Mouse (Mus musculus): ENCODE results near the gene Mcub. TPM values are rescaled to one million over a fixed set of nuclear protein-coding genes. Genes with fewer than 3 reads are reported as not detected.

Mcub gene
- total RNA-seq, 1 experiment: 0.54 TPM

DNA sequence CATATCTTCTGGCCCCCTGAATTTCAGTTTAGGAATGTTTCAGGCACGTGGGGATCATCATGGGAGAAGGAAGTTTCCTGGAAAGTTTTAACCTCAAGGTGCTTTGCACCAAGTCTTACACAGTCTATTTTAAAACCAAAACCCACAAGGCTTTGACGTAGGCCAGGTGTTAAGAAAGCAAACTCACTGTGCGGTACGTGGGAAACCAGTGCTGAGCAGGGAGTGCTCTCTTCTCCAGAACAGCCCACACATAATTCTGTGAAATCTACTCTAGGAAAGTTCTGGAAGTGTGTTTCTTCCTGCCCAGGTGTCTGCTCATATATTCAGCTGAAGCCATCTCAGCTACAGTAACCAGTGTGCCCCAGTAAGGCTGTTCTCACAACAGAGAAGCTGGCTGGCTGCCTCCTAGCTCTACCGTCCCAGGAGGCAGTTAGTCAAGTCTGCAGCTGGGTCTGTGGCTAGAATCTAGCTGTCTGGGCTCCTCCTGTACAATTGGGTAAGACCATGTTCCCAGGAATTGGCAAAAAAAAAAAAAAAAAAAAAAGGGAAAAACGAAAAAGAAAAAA is 39.7 kb downstream of the Mcub start:
- Histone ChIP-seq H3K9me3 (ENCODE audit: control insufficient read depth, insufficient read depth, low read depth, low read length) (no peaks in the 10 kb centered on the region), H3K36me3 (ENCODE audit: control insufficient read depth, insufficient read depth, low read length, poor library complexity, severe bottlenecking) (no peaks in the 10 kb centered on the region), H3K9ac (ENCODE audit: insufficient read depth, low read depth, low read length, poor library complexity, severe bottlenecking) (no peak overlapping the region), H3K4me1 (ENCODE audit: control insufficient read depth in 2 of 2, insufficient read depth in 2 of 2, low read length in 2 of 2, poor library complexity in 1 of 2) (no peaks in the 10 kb centered on the region), H3K4me3 (ENCODE audit: insufficient read depth in 1 of 2, low read depth in 1 of 2, low read length in 2 of 2, poor library complexity in 1 of 2, severe bottlenecking in 1 of 2) (no peak overlapping the region), H3K27ac (ENCODE audit: insufficient read depth, low read depth, low read length, poor library complexity, severe bottlenecking) (no peak overlapping the region)
- TF ChIP-seq CHD2 (IDR thresholded peaks at IDR 0.05; ENCODE audit: low read depth, low read length): no peak
- TF ChIP-seq ZC3H11A (IDR thresholded peaks at IDR 0.05; ENCODE audit: borderline replicate concordance, low read depth, low read length): no peak
- TF ChIP-seq ZNF384 (IDR thresholded peaks at IDR 0.05; ENCODE audit: low read depth, low read length): no peak
- no peak for TF ChIP-seq MAFK (IDR thresholded peaks at IDR 0.05; ENCODE audit: insufficient read depth, low read depth, low read length)
- TF ChIP-seq HCFC1 (IDR thresholded peaks at IDR 0.05; ENCODE audit: borderline replicate concordance, insufficient read depth, low read length): no peak
- in situ Hi-C loops (cut with MboI; ENCODE audit: low sequenced_read_pairs in 2 of 2, unreplicated experiment in 2 of 2): no loop called here
- no peak for DNase-seq (ENCODE audit: low read depth, low spot score)

DNA sequence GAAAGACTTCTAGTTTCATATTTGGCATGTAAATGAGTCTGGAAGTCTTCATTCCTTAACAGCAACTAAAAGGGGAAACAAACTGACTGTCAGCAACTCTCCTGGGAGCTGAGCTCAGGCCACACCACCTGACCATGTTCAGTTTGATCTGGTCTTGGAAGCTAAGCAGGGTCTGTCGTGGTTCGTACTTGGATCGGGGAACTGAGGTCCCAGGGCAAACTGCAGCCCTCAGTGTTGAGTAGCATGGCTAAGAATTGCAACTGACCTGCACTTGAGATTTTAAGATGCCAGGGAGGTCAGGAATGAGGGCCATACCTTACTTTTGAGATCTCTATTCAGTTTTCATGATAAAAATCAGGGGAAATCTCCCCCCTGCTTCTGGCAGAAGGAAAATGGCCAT is 44.1 kb downstream of the Mcub start:
- no peaks in the 10 kb centered on the region for H3K4me1 ChIP-seq (ENCODE audit: control insufficient read depth in 2 of 2, insufficient read depth in 2 of 2, low read length in 2 of 2, poor library complexity in 1 of 2)
- no peak for DNase-seq (ENCODE audit: low read depth, low spot score)
- in situ Hi-C loops (cut with MboI; ENCODE audit: low sequenced_read_pairs in 2 of 2, unreplicated experiment in 2 of 2): no loop called here

DNA sequence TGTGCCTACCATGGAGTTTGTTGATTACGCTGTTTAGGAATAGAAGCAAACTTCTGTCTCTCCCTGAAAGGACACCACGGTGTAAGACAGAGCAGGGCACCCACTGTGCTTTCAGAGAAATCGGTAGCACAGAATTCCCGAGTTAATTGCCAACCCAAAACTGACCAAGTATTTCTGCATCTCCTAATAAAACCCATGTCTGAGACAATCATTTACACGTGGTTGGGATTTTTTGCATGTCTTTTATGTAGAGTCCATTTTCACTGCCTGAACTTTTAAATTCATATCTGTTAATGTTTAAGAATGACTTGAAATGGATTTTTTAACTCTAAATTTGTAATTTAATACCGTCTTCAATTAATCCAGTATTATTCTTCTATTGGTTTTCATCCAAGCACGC is 46.4 kb downstream of the Mcub start:
- Histone ChIP-seq H3K36me3 (ENCODE audit: control insufficient read depth, insufficient read depth, low read length, poor library complexity, severe bottlenecking) (no peaks in the 10 kb centered on the region), H3K4me1 (ENCODE audit: control insufficient read depth in 2 of 2, insufficient read depth in 2 of 2, low read length in 2 of 2, poor library complexity in 1 of 2) (no peaks in the 10 kb centered on the region), H3K4me3 (ENCODE audit: insufficient read depth in 1 of 2, low read depth in 1 of 2, low read length in 2 of 2, poor library complexity in 1 of 2, severe bottlenecking in 1 of 2) (no peak overlapping the region), H3K27ac (ENCODE audit: insufficient read depth, low read depth, low read length, poor library complexity, severe bottlenecking) (no peak overlapping the region), H3K9ac (ENCODE audit: insufficient read depth, low read depth, low read length, poor library complexity, severe bottlenecking) (no peak overlapping the region), H3K9me3 (ENCODE audit: control insufficient read depth, insufficient read depth, low read depth, low read length) (no peaks in the 10 kb centered on the region)
- no peak for DNase-seq (ENCODE audit: low read depth, low spot score)
- TF ChIP-seq ZNF384 (IDR thresholded peaks at IDR 0.05; ENCODE audit: low read depth, low read length) (no peak), HCFC1 (IDR thresholded peaks at IDR 0.05; ENCODE audit: borderline replicate concordance, insufficient read depth, low read length) (no peak), MAFK (IDR thresholded peaks at IDR 0.05; ENCODE audit: insufficient read depth, low read depth, low read length) (no peak), CHD2 (IDR thresholded peaks at IDR 0.05; ENCODE audit: low read depth, low read length) (no peak), ZC3H11A (IDR thresholded peaks at IDR 0.05; ENCODE audit: borderline replicate concordance, low read depth, low read length) (no peak)
- in situ Hi-C loops (cut with MboI; ENCODE audit: low sequenced_read_pairs in 2 of 2, unreplicated experiment in 2 of 2): no loop called here

More for the DNA sequence above, 44.1 kb downstream of the Mcub start:
- H3K9me3 ChIP-seq (ENCODE audit: control insufficient read depth, insufficient read depth, low read depth, low read length): no peaks in the 10 kb centered on the region
- H3K27ac ChIP-seq (ENCODE audit: insufficient read depth, low read depth, low read length, poor library complexity, severe bottlenecking): no peak overlapping the region
- H3K36me3 ChIP-seq (ENCODE audit: control insufficient read depth, insufficient read depth, low read length, poor library complexity, severe bottlenecking): no peaks in the 10 kb centered on the region
- no peak overlapping the region for H3K4me3 ChIP-seq (ENCODE audit: insufficient read depth in 1 of 2, low read depth in 1 of 2, low read length in 2 of 2, poor library complexity in 1 of 2, severe bottlenecking in 1 of 2)
- no peak overlapping the region for H3K9ac ChIP-seq (ENCODE audit: insufficient read depth, low read depth, low read length, poor library complexity, severe bottlenecking)
- TF ChIP-seq ZNF384 (IDR thresholded peaks at IDR 0.05; ENCODE audit: low read depth, low read length) (no peak), HCFC1 (IDR thresholded peaks at IDR 0.05; ENCODE audit: borderline replicate concordance, insufficient read depth, low read length) (no peak)

DNA sequence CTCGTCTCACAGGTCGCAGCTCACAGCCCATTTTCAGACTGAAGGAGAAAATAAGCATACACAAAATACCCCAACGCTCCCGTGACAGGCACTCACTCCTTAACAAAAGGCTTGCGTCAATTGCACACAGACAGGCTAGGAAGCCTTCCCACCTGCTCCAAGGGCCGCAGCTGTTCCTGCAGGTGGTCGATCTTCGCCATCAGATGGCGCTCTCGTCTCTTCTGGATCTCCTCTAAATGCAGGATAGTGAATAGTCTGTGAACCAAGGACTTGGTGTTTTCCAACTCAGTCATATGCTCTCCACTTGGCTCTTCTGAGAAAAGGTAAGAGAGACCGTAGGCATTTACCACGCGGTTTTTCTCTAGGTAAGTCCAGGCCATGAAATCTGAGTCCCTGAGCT is 51.6 kb downstream of the Mcub start:
- in situ Hi-C loops (cut with MboI; ENCODE audit: low sequenced_read_pairs in 2 of 2, unreplicated experiment in 2 of 2): no loop called here
- H3K4me1 ChIP-seq (ENCODE audit: control insufficient read depth in 2 of 2, insufficient read depth in 2 of 2, low read length in 2 of 2, poor library complexity in 1 of 2): peaks cover 0 to 4% of the 10 kb centered on the region in 2 experiments; a peak in 1 of 4 replicates
- H3K9ac ChIP-seq (ENCODE audit: insufficient read depth, low read depth, low read length, poor library complexity, severe bottlenecking): no peak overlapping the region
- no peak overlapping the region for H3K4me3 ChIP-seq (ENCODE audit: insufficient read depth in 1 of 2, low read depth in 1 of 2, low read length in 2 of 2, poor library complexity in 1 of 2, severe bottlenecking in 1 of 2)
- H3K9me3 ChIP-seq (ENCODE audit: control insufficient read depth, insufficient read depth, low read depth, low read length): no peaks in the 10 kb centered on the region
- H3K27ac ChIP-seq (ENCODE audit: insufficient read depth, low read depth, low read length, poor library complexity, severe bottlenecking): no peak overlapping the region
- TF ChIP-seq CHD2 (IDR thresholded peaks at IDR 0.05; ENCODE audit: low read depth, low read length): no peak
- no peaks in the 10 kb centered on the region; the same call in 1 of the 2 replicates for H3K36me3 ChIP-seq (ENCODE audit: control insufficient read depth, insufficient read depth, low read length, poor library complexity, severe bottlenecking)
- peak; percentile 63 for DNase-seq (ENCODE audit: low read depth, low spot score)

DNA sequence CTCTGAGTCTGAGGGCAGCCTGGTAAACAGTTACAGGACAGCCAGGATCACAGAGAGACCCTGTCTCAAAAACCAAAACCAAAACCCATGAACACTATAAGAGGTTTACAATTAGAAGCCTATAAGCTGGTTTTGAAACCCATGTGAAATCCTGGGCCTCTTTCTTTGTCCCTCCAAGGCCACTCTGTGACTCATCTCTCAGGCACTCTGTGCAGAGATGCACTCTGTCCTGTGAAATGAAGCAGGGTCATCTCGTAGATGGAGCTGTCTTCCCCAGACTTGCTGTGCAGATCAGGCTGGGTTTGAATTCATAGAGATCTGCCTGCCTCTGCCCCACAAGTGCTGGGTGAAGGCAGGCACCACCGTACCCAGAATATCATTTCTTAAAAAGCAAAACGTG is 52.6 kb downstream of the Mcub start:
- Histone ChIP-seq H3K9ac (ENCODE audit: insufficient read depth, low read depth, low read length, poor library complexity, severe bottlenecking) (no peak overlapping the region), H3K36me3 (ENCODE audit: control insufficient read depth, insufficient read depth, low read length, poor library complexity, severe bottlenecking) (no peaks in the 10 kb centered on the region; the same call in 1 of the 2 replicates), H3K9me3 (ENCODE audit: control insufficient read depth, insufficient read depth, low read depth, low read length) (no peaks in the 10 kb centered on the region), H3K4me1 (ENCODE audit: control insufficient read depth in 2 of 2, insufficient read depth in 2 of 2, low read length in 2 of 2, poor library complexity in 1 of 2) (peaks cover 0 to 4% of the 10 kb centered on the region in 2 experiments; a peak in 1 of 4 replicates), H3K27ac (ENCODE audit: insufficient read depth, low read depth, low read length, poor library complexity, severe bottlenecking) (no peak overlapping the region), H3K4me3 (ENCODE audit: insufficient read depth in 1 of 2, low read depth in 1 of 2, low read length in 2 of 2, poor library complexity in 1 of 2, severe bottlenecking in 1 of 2) (no peak overlapping the region)
- TF ChIP-seq ZNF384 (IDR thresholded peaks at IDR 0.05; ENCODE audit: low read depth, low read length): no peak
- no peak for TF ChIP-seq ZC3H11A (IDR thresholded peaks at IDR 0.05; ENCODE audit: borderline replicate concordance, low read depth, low read length)
- no peak for TF ChIP-seq MAFK (IDR thresholded peaks at IDR 0.05; ENCODE audit: insufficient read depth, low read depth, low read length)
- no peak for TF ChIP-seq HCFC1 (IDR thresholded peaks at IDR 0.05; ENCODE audit: borderline replicate concordance, insufficient read depth, low read length)
- TF ChIP-seq CHD2 (IDR thresholded peaks at IDR 0.05; ENCODE audit: low read depth, low read length): no peak
- DNase-seq (ENCODE audit: low read depth, low spot score): no peak
- in situ Hi-C loops (cut with MboI; ENCODE audit: low sequenced_read_pairs in 2 of 2, unreplicated experiment in 2 of 2): no loop called here

Measured in ES-E14 (cell line).